Mouse (Mus musculus) neutrophil, adult 5-6 weeks (primary cell): ENCODE measurements around the gene Fam104a. TPM values are rescaled to one million over a fixed set of nuclear protein-coding genes. Genes with fewer than 3 reads are reported as not detected.
"Not testable (repeated sequence)": the region's sequence is repeated elsewhere in the genome, so short reads cannot be mapped to it uniquely, and the experiment has no call there.

Experiments used
- ATAC-seq: fragments of 151-379, 151-347 bp; 2 replicates; pipeline ENCODE4 v1.8.0; 2017; ENCODE audit warnings: mild to moderate bottlenecking, moderate TSS enrichment; ENCODE audit not compliant: insufficient number of reproducible peaks, poor library complexity, low FRiP score, severe bottlenecking; ENCODE audit errors: extremely low read depth
- total RNA-seq: library from RNA; stranded (forward); fragments of 200-1000 nt; gene quantifications from 2 replicates; pipeline ENCODE4 v1.2.3, GENCODE M21; 2017

Fam104a gene
- total RNA-seq, 1 experiment from 2014 or later, result 39.0 TPM

DNA sequence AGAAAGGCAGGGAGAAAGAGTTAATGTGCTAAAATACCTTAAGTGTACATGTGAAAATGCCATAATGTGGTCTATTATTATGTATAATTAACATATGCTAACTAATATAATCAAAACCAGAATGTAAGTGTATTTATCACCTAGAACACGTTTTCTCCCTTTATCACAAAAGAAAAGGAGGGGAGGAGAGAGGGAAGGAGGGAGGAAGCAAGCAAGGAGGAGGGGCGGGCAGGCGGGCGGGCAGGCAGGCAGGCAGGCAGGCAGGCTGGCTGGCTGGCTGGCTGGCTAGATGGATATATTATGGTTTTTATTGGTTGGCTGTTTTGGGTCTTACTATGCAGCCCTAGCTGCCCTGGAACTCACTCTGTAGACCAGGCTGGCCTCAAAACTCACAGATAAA lies 14.2 kb downstream of the Fam104a start:
- no peak for ATAC-seq

GRCm38 (mm10) chr11:113668857-113669256 lies 15.1 kb downstream of the Fam104a start:
- no peak for ATAC-seq

DNA sequence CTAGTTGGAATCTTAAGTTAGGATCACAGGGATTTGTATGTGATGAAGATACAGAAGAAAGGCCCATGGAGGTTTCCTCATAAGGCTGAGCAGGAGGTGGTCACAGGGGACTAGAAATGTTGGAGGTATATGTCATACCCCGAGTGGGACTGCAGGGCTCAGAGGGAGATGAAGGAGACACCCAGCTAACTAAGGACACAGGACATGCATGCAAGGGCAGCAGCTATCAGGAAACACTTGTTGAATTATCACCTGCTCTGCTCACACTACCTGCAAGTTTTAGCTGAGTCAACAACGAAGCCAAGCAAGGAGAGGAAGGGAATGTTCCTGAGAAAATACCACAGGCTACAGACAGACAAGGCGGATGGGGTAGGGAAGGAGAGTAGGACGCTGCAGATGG lies 16.3 kb downstream of the Fam104a start:
- ATAC-seq, result no peak

DNA sequence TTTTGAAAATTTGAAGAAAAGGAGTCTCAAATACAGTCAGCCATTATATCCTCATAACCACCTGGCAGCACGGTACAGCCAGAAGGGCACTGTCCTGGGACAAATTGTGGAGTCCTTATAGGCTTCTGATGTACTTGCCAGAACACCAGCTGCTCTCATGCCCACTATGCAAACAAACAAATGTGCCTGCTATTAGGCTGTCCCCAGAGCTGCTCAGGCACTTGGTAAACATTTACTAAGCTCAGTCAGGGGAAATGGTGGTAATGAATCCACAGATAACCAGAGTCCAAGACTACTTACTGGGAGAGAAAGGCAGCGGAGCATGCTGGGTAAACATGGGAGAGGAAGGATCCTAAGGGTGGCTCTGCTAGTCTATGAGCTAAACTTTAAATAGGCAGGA lies 16.8 kb downstream of the Fam104a start:
- no peak for ATAC-seq

DNA sequence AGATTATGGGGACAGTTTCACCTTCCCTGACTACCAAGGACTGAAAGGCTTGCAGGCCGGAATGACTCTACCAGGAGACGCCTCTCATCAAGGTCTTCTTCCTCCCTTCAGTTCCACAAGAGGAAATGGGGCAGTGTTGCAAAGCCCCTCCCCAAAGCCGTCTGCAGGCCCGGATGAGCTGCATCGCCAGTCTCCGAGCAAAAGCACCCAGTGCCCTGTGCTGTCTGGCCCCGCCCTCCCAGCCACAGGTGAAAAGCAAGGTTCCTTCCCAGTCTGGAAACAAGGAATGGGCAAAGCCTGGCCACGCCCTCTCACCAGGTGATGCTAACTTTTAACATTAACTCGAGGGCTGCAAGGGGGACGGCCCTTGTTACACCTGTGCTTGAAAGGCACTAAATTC lies 17.3 kb downstream of the Fam104a start:
- ATAC-seq, result peak; percentile 30; the same call in 1 of the 2 replicates

GRCm38 (mm10) chr11:113666205-113666604 lies 17.8 kb downstream of the Fam104a start:
- no peak for ATAC-seq

DNA sequence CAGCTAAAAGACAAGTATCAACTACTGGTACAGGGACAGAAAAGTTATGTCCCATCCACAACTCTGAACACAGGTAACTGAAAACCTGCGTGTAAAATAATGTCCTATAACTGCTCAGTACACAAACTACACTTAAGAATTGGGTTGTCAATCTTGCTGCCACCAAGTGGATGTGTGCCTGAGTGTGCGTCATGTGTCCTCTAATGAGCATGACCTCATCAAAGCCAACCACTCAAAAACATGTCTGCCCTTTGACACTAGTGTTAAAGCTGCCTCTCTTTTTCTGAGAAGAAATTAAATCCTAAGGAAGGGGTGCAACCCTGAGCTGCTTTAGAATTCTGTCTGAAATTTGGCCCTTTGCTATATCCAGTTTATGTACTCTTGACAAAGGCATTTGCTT lies 19.7 kb downstream of the Fam104a start:
- ATAC-seq, result no peak

- no peak for ATAC-seq
Measured at GRCm38 (mm10) chr11:113661835-113662351, 22.1 kb downstream of the Fam104a start.

DNA sequence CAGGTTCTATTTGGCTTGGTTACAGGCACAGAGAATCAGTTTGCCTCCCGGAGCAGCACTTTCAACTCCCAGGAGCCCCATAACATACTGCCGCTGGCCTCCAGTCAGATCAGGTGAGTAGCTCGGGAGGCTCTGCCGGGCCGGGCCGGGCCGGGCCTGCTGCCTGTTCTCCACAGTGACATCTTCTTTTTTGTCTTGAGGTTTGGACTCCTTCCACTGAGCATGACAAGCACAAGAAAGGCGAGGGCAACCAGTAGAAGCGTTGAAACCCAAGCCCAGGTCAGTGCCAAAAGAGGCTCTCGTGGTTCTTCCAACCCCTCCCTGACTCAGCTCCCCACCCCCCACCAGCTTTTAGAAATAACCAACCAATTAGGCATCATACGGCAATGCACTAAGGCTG lies 23.0 kb downstream of the Fam104a start:
- ATAC-seq, result no peak

DNA sequence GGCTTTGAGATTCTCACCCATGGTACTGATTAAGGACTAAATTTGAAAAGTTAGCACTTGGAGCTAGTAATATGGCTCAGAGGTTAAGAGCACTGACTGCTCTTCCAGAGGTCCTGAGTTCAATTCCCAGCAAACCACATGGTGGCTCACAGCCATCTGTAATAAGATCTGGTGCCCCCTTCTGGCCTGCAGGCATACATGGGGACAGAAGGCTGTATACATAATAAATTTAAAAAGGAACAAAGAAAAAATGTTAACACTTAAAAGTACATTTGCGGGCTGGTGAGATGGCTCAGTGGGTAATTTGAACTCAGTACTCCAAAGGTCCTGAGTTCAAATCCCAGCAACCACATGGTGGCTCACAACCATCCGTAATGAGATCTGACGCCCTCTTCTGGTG lies 23.7 kb downstream of the Fam104a start:
- ATAC-seq, result not testable (repeated sequence)

GRCm38 (mm10) chr11:113658763-113659162 lies 25.2 kb downstream of the Fam104a start:
- no peak for ATAC-seq

DNA sequence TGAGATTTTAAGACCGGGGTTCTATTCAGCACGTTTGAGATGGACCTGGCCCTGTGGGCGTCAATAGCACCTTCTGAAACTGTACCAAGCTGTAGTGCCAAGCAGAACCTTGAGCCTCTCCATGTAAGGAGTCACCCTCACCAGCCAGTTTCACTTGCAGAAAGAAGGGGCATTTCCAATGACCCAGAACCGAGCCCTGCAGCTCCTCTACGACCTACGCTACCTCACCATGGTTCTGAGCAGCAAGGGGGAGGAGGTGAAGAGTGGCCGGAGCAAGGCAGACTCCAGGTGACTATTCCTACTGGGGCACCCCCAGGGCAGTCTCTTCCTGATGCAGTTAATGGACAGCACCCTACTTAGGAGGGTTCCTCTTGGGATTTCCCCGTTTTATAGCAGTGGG lies 25.6 kb downstream of the Fam104a start:
- ATAC-seq, result no peak

DNA sequence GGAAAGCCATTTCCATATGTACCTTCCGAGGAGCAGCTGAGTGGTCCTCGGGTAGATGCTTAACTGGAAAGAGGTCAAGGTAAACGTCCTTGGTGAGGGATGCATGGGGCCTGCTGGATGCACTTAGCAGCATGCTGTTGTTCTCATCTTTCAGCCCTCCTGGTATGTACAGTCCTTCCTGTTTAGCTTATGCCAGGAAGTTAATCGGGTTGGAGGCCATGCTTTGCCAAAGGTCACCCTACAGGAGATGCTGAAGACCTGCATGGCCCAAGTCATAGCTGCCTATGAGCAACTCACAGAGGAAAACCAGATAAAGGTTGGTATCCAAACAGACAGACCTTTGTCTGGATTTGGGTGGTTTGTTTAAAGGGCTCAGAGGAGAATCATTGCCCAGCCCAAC lies 26.7 kb downstream of the Fam104a start:
- ATAC-seq, result no peak

- no peak for ATAC-seq
Measured at GRCm38 (mm10) chr11:113656511-113656932, 27.4 kb downstream of the Fam104a start.

- no peak for ATAC-seq
Measured at GRCm38 (mm10) chr11:113654561-113655270, 29.2 kb downstream of the Fam104a start.

DNA sequence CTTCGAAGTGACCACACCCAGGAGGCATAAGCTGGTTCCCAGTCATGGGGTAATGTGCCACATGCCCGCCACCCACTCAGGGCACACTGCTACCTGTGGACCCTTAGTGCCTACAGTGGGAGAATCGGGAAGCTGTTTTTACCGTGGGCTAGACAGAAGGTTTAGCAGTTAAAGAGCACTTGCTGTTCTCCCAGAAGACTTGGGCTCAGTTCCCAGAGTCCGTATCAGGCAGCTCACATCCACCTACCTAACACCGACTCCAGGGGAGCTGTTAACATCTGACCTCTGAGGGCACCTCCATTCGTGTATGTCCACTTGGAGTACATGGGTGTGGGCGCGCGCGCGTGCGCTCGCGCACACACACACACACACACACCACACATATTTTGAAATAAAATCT lies 29.9 kb downstream of the Fam104a start:
- ATAC-seq, result no peak

DNA sequence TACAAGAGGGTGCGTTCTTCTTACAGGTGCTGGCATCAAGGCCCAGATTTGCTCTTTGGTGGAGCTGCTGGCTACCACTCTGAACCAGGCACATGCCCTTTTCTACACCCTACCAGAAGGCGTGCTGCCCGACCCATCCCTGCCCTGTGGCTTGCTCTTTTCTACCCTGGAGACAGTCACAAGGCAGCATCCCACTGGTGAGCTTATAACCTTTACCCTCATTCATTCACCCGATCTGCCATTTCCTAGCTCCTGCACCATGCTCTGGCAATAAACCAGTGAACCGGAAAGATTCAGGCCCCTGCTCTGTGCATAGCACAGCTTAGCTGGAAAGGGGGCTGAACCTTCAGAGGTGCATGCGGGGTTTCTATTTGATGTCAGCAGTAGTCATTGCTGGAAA lies 31.4 kb downstream of the Fam104a start:
- ATAC-seq, result no peak

DNA sequence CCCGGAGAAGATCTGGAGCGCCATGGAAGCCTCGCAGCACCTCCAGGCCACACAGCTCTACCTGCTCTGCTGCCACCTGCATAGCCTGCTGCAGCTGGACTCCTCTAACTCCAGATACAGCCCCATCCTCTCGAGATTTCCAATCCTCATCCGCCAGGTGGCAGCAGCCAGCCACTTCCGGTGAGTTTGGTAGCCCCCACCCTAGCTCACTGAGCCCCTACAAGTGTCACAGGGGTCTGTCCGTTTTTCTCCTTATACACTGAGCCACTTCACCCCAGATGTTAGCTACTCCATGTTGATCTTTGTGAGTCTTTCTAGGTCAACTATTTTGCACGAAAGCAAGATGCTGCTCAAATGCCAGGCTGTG lies 32.1 kb downstream of the Fam104a start:
- no peak for ATAC-seq

DNA sequence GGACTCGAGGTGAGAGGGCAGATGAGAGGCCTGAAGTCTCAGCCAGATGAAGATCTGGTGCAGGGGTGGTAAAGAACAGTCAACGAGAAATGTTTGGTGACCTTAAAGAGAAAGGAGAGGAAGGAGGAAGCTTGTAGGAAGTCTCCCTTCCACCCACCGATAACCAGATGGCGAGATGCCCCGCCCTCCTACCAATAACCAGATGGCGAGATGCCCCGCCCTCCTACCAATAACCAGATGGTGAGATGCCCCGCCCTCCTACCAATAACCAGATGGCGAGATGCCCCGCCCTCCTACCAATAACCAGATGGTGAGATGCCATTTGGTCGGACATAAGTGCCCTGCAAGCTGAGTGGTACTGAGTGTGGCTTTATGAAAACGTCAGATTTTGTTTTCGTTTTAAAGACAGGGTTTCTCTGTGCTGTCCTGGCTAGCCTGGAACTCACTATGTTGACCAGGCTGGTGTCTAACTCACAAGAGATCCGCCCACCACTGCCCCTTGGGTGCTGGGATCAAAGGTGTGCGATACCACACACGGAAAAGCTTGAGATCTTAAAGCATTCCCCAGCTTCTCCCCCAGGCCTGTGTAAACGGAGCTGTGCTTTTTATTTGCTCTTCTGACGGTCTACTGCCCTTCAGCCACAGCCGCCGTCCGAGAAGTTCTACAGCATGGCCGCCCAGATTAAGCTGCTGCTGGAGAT lies 32.6 kb downstream of the Fam104a start:
- ATAC-seq, result no peak
